Mouse (Mus musculus) olfactory bulb, adult 2 months (tissue): ENCODE results near the gene Slc6a12.

Experiments used
- CTCF ChIP-seq: fragments of 200-500 bp; IDR thresholded peaks from 2 replicates; pipeline ENCODE4 v1.5.1; 2012; ENCODE audit warnings: low read depth, mild to moderate bottlenecking, low read length, moderate library complexity; ENCODE audit not compliant: insufficient read depth
- POLR2A ChIP-seq: fragments of 200-500 bp; IDR thresholded peaks from 2 replicates; pipeline ENCODE4 v1.6.1; 2012; ENCODE audit warnings: mild to moderate bottlenecking, low read depth, low read length, moderate library complexity; ENCODE audit not compliant: insufficient read depth

GRCm38 (mm10) chr6:121304630-121305029, 38.2 kb upstream of the Slc6a12 start:
- TF ChIP-seq CTCF, result no peak
- TF ChIP-seq POLR2A, result no peak
